Mouse (Mus musculus): ENCODE results near the gene Nrxn2.

- TF ChIP-seq HCFC1 (IDR thresholded peaks at IDR 0.05; ENCODE audit: borderline replicate concordance, insufficient read depth, low read length) (no peak), ZNF384 (IDR thresholded peaks at IDR 0.05; ENCODE audit: low read depth, low read length) (no peak)
Observed at GRCm38 (mm10) chr19:6497803-6498202, 79.3 kb downstream of the Nrxn2 start.
